Mouse (Mus musculus): ENCODE measurements at regions not wholly inside any gene's neighbourhood (a gene's known extent, or its start where the extent isn't known, plus 50 kb on each side); places are given as distances from the start of the nearest gene placed in this dataset.

DNA sequence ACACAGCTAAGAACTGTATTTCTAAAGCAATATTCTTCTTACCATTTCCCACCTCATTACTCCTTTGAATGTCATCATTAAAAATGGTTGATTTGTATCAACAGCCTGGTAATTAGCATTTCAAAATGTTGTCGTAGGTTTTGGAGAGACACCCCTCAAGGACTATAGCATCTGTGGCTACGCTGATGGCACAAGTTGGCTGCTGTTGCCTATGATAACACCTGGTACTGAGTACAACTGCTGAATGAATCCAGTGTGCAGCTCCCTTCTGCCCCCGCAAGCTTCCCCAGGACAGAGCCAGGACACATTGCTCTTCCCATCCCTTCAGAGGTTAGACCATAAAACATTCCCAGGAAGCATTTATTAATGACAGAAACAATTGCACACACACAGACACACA lies 68.7 kb upstream of the Mycn start:
- no peak for DNase-seq (ENCODE audit: low read depth, low spot score)
- in situ Hi-C loops (cut with MboI; ENCODE audit: low sequenced_read_pairs in 2 of 2, unreplicated experiment in 2 of 2) = no loop called here
- no peaks in the 10 kb centered on the region for H3K4me1 ChIP-seq (ENCODE audit: control insufficient read depth in 2 of 2, insufficient read depth in 2 of 2, low read length in 2 of 2, poor library complexity in 1 of 2)
- no peaks in the 10 kb centered on the region for H3K36me3 ChIP-seq (ENCODE audit: control insufficient read depth, insufficient read depth, low read length, poor library complexity, severe bottlenecking)
- H3K9ac ChIP-seq (ENCODE audit: insufficient read depth, low read depth, low read length, poor library complexity, severe bottlenecking) = no peak overlapping the region
- no peak overlapping the region for H3K27ac ChIP-seq (ENCODE audit: insufficient read depth, low read depth, low read length, poor library complexity, severe bottlenecking)
- no peak overlapping the region for H3K4me3 ChIP-seq (ENCODE audit: insufficient read depth in 1 of 2, low read depth in 1 of 2, low read length in 2 of 2, poor library complexity in 1 of 2, severe bottlenecking in 1 of 2)
- TF ChIP-seq HCFC1 (IDR thresholded peaks at IDR 0.05; ENCODE audit: borderline replicate concordance, insufficient read depth, low read length) (no peak), ZNF384 (IDR thresholded peaks at IDR 0.05; ENCODE audit: low read depth, low read length) (no peak), CHD2 (IDR thresholded peaks at IDR 0.05; ENCODE audit: low read depth, low read length) (no peak)
- H3K9me3 ChIP-seq (ENCODE audit: control insufficient read depth, insufficient read depth, low read depth, low read length) = no peaks in the 10 kb centered on the region

DNA sequence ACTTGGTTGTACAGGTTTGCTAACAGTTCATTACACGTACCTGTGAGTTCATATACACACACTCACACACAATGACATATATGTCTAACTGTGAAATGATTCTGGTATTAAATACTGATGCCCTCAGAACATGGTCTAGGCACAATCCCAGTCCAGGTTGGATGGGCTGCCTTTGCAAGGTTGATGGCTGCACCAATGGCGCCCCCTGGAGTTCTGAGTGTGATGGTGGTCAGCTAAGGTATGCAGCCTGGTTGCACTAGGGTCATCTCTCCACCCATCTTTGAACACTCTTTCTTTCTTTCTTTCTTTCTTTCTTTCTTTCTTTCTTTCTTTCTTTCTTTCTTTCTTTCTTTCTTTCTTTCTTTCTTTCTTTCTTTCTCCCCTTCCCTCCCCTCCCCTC lies 67.8 kb upstream of the Mycn start:
- H3K4me3 ChIP-seq (ENCODE audit: insufficient read depth in 1 of 2, low read depth in 1 of 2, low read length in 2 of 2, poor library complexity in 1 of 2, severe bottlenecking in 1 of 2) = no peak overlapping the region
- no peak overlapping the region for H3K27ac ChIP-seq (ENCODE audit: insufficient read depth, low read depth, low read length, poor library complexity, severe bottlenecking)
- H3K4me1 ChIP-seq (ENCODE audit: control insufficient read depth in 2 of 2, insufficient read depth in 2 of 2, low read length in 2 of 2, poor library complexity in 1 of 2) = peaks cover 0 to 4% of the 10 kb centered on the region in 2 experiments; a peak in 1 of 4 replicates
- H3K9me3 ChIP-seq (ENCODE audit: control insufficient read depth, insufficient read depth, low read depth, low read length) = no peaks in the 10 kb centered on the region
- TF ChIP-seq CHD2 (IDR thresholded peaks at IDR 0.05; ENCODE audit: low read depth, low read length) (no peak), ZC3H11A (IDR thresholded peaks at IDR 0.05; ENCODE audit: borderline replicate concordance, low read depth, low read length) (peak; percentile 95)
- H3K36me3 ChIP-seq (ENCODE audit: control insufficient read depth, insufficient read depth, low read length, poor library complexity, severe bottlenecking) = no peaks in the 10 kb centered on the region
- in situ Hi-C loops (cut with MboI; ENCODE audit: low sequenced_read_pairs in 2 of 2, unreplicated experiment in 2 of 2) = no loop called here
- peak; percentile 68 for DNase-seq (ENCODE audit: low read depth, low spot score)
- H3K9ac ChIP-seq (ENCODE audit: insufficient read depth, low read depth, low read length, poor library complexity, severe bottlenecking) = no peak overlapping the region

DNA sequence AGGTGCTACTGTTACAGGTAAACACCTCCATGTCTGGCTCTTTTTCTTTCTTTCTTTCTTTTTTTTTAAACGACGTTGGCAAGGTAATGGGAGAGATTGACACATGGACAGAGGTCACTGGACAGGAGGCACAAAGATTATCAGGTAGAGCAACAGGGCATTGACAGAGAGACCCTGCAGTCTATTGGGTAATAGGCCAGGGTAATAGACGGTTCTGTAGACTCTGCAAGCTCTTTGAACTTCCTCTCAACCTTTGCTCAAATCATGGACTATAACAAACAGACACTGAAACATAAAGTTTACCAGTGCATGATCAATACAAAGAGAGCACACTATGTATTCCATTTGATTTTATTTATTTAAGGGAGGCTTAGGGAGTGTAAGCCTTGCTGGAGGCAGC lies 61.0 kb upstream of the Mycn start:
- H3K27ac ChIP-seq (ENCODE audit: insufficient read depth, low read depth, low read length, poor library complexity, severe bottlenecking) = no peak overlapping the region
- TF ChIP-seq MAFK (IDR thresholded peaks at IDR 0.05; ENCODE audit: insufficient read depth, low read depth, low read length) (no peak), ZC3H11A (IDR thresholded peaks at IDR 0.05; ENCODE audit: borderline replicate concordance, low read depth, low read length) (no peak)
- H3K4me1 ChIP-seq (ENCODE audit: control insufficient read depth in 2 of 2, insufficient read depth in 2 of 2, low read length in 2 of 2, poor library complexity in 1 of 2) = peaks cover 2 to 4% of the 10 kb centered on the region in 2 experiments; a peak in 1 of 4 replicates
- DNase-seq (ENCODE audit: low read depth, low spot score) = no peak
- no peak overlapping the region for H3K9ac ChIP-seq (ENCODE audit: insufficient read depth, low read depth, low read length, poor library complexity, severe bottlenecking)
- no peaks in the 10 kb centered on the region for H3K9me3 ChIP-seq (ENCODE audit: control insufficient read depth, insufficient read depth, low read depth, low read length)
- in situ Hi-C loops (cut with MboI; ENCODE audit: low sequenced_read_pairs in 2 of 2, unreplicated experiment in 2 of 2) = no loop called here
- H3K4me3 ChIP-seq (ENCODE audit: insufficient read depth in 1 of 2, low read depth in 1 of 2, low read length in 2 of 2, poor library complexity in 1 of 2, severe bottlenecking in 1 of 2) = no peak overlapping the region
- H3K36me3 ChIP-seq (ENCODE audit: control insufficient read depth, insufficient read depth, low read length, poor library complexity, severe bottlenecking) = no peaks in the 10 kb centered on the region

DNA sequence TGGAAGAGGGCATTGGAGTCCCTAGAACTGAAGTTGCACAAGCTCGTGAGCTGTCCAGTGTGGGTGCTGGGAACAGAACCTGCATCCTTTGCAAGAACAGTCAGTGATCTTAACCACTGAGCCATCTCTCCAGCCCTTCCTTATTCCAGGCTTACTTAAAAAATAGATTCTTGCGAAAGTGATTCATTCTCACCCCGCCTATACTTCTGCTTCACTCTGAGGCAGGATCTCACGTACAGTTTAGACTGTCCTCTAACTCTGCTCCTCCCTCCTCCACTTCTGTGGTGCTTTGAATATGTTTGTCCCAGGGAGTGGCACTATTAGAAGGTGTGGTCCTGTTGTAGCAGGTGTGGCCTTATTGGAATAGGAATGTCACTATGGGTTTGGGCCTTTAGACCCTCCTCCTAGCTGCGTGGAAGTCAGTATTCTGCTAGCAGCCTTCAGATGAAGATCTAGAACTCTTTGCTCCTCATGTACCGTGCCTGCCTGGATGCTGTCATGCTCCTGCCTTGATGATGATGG lies 60.4 kb upstream of the Mycn start:
- in situ Hi-C loops (cut with MboI; ENCODE audit: low sequenced_read_pairs in 2 of 2, unreplicated experiment in 2 of 2) = no loop called here
- Histone ChIP-seq H3K27ac (ENCODE audit: insufficient read depth, low read depth, low read length, poor library complexity, severe bottlenecking) (no peak overlapping the region), H3K36me3 (ENCODE audit: control insufficient read depth, insufficient read depth, low read length, poor library complexity, severe bottlenecking) (no peaks in the 10 kb centered on the region), H3K9ac (ENCODE audit: insufficient read depth, low read depth, low read length, poor library complexity, severe bottlenecking) (no peak overlapping the region), H3K4me1 (ENCODE audit: control insufficient read depth in 2 of 2, insufficient read depth in 2 of 2, low read length in 2 of 2, poor library complexity in 1 of 2) (peaks cover 2 to 4% of the 10 kb centered on the region in 2 experiments; a peak in 1 of 4 replicates), H3K9me3 (ENCODE audit: control insufficient read depth, insufficient read depth, low read depth, low read length) (no peaks in the 10 kb centered on the region), H3K4me3 (ENCODE audit: insufficient read depth in 1 of 2, low read depth in 1 of 2, low read length in 2 of 2, poor library complexity in 1 of 2, severe bottlenecking in 1 of 2) (no peak overlapping the region)
- DNase-seq (ENCODE audit: low read depth, low spot score) = no peak
- no peak for TF ChIP-seq ZC3H11A (IDR thresholded peaks at IDR 0.05; ENCODE audit: borderline replicate concordance, low read depth, low read length)
- TF ChIP-seq HCFC1 (IDR thresholded peaks at IDR 0.05; ENCODE audit: borderline replicate concordance, insufficient read depth, low read length) = no peak
- TF ChIP-seq CHD2 (IDR thresholded peaks at IDR 0.05; ENCODE audit: low read depth, low read length) = no peak
- no peak for TF ChIP-seq MAFK (IDR thresholded peaks at IDR 0.05; ENCODE audit: insufficient read depth, low read depth, low read length)
- TF ChIP-seq ZNF384 (IDR thresholded peaks at IDR 0.05; ENCODE audit: low read depth, low read length) = no peak

DNA sequence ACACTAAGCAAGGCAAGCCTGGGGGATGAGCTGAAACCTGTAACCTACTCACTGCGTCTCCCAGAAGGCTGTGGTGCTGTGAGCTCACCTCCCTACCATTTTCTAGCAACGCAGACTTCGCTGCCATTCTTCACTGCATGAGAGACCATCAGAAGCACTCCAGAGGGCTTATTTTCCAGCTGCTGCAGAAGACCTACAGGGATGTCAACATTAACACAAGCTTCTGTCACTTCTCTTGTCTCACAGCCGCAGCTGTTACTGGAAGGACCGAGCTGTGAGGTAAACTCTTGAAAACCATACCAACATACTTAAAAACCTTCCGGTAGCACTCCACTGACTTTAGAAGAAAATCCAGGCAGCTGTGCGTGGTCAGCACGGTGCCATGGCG lies 54.3 kb upstream of the Mycn start:
- H3K27ac ChIP-seq (ENCODE audit: insufficient read depth, low read depth, low read length, poor library complexity, severe bottlenecking) = no peak overlapping the region

More for the DNA sequence above, 54.3 kb upstream of the Mycn start:
- DNase-seq (ENCODE audit: low read depth, low spot score) = no peak
- Histone ChIP-seq H3K4me1 (ENCODE audit: control insufficient read depth in 2 of 2, insufficient read depth in 2 of 2, low read length in 2 of 2, poor library complexity in 1 of 2) (peaks cover 0 to 6% of the 10 kb centered on the region in 2 experiments; a peak in 1 of 4 replicates), H3K9me3 (ENCODE audit: control insufficient read depth, insufficient read depth, low read depth, low read length) (no peaks in the 10 kb centered on the region), H3K4me3 (ENCODE audit: insufficient read depth in 1 of 2, low read depth in 1 of 2, low read length in 2 of 2, poor library complexity in 1 of 2, severe bottlenecking in 1 of 2) (no peak overlapping the region), H3K36me3 (ENCODE audit: control insufficient read depth, insufficient read depth, low read length, poor library complexity, severe bottlenecking) (no peaks in the 10 kb centered on the region), H3K9ac (ENCODE audit: insufficient read depth, low read depth, low read length, poor library complexity, severe bottlenecking) (no peak overlapping the region)
- TF ChIP-seq CHD2 (IDR thresholded peaks at IDR 0.05; ENCODE audit: low read depth, low read length) (no peak), ZNF384 (IDR thresholded peaks at IDR 0.05; ENCODE audit: low read depth, low read length) (no peak), MAFK (IDR thresholded peaks at IDR 0.05; ENCODE audit: insufficient read depth, low read depth, low read length) (no peak), ZC3H11A (IDR thresholded peaks at IDR 0.05; ENCODE audit: borderline replicate concordance, low read depth, low read length) (no peak), HCFC1 (IDR thresholded peaks at IDR 0.05; ENCODE audit: borderline replicate concordance, insufficient read depth, low read length) (no peak)
- in situ Hi-C loops (cut with MboI; ENCODE audit: low sequenced_read_pairs in 2 of 2, unreplicated experiment in 2 of 2) = loop anchor here in 1 of 2 experiments (25.0 kb wide), 1 partner anchor 584 kb away; no protein-coding TSS in a partner anchor

Data from ES-E14 (cell line).